Mouse (Mus musculus) MEL (cell line): ENCODE data around the gene Cbfa2t2. TPM values are rescaled to one million over a fixed set of nuclear protein-coding genes. Genes with fewer than 3 reads are reported as not detected.
A peak's percentile ranks its signal among the peaks of the same experiment; 100 is the strongest.

Source experiments
- DNase-seq: peaks from one replicate; pipeline ENCODE4 v3.0.0; 2011; ENCODE audit warnings: low read depth, low spot score
- H3K27ac ChIP-seq: 2 replicates; pipeline ENCODE4 v1.5.1; 2012; ENCODE audit warnings: low read depth, mild to moderate bottlenecking, control low read depth, low read length, moderate library complexity; ENCODE audit not compliant: control insufficient read depth
- H3K27me3 ChIP-seq, 2 experiments: fragments of 150-350 bp in 1 of 2; sonication (generic) in 1 of 2; 2 replicates each; pipeline ENCODE4 v1.6.1; 2012; ENCODE audit warnings: low read length in 2 of 2, mild to moderate bottlenecking in 2 of 2, improper control_type of control experiment in 1 of 2, moderate library complexity in 1 of 2; ENCODE audit not compliant: insufficient read depth in 2 of 2, control insufficient read depth in 1 of 2
- H3K36me3 ChIP-seq, 2 experiments: 2 replicates each; pipeline ENCODE4 v1.6.1; 2012 to 2014; ENCODE audit warnings: low read length in 2 of 2, improper control_type of control experiment in 1 of 2, inconsistent platforms in 1 of 2, mild to moderate bottlenecking in 1 of 2; ENCODE audit not compliant: insufficient read depth in 2 of 2, control insufficient read depth in 1 of 2
- H3K4me1 ChIP-seq, 2 experiments: fragments of 150-350 bp in 1 of 2; sonication (generic) in 1 of 2; 2 replicates each; pipeline ENCODE4 v1.6.1; 2012; ENCODE audit warnings: low read length in 2 of 2, improper control_type of control experiment in 1 of 2, mild to moderate bottlenecking in 1 of 2; ENCODE audit not compliant: insufficient read depth in 2 of 2, control insufficient read depth in 1 of 2
- H3K4me3 ChIP-seq, 2 experiments: fragments of 150-350 bp in 1 of 2; sonication (generic) in 1 of 2; 2 replicates each; pipeline ENCODE4 v1.5.1; 2012; ENCODE audit warnings: low read depth in 2 of 2, low read length in 2 of 2, mild to moderate bottlenecking in 2 of 2, moderate library complexity in 2 of 2, control low read depth in 1 of 2, improper control_type of control experiment in 1 of 2; ENCODE audit not compliant: control insufficient read depth in 1 of 2, insufficient read depth in 1 of 2
- H3K79me2 ChIP-seq: 2 replicates; pipeline ENCODE4 v1.6.1; 2012; ENCODE audit warnings: mild to moderate bottlenecking, low read length, moderate library complexity; ENCODE audit not compliant: control insufficient read depth, poor library complexity, insufficient read depth
- H3K9ac ChIP-seq: 2 replicates; pipeline ENCODE4 v1.6.1; 2012; ENCODE audit warnings: low read depth, mild to moderate bottlenecking, control low read depth, low read length, moderate library complexity; ENCODE audit not compliant: control insufficient read depth, poor library complexity, severe bottlenecking
- H3K9me3 ChIP-seq: fragments of 150-350 bp; sonication (generic); replicated peaks from 2 replicates; pipeline ENCODE4 v1.6.1; 2012; ENCODE audit warnings: mild to moderate bottlenecking, low read length, improper control_type of control experiment, moderate library complexity; ENCODE audit not compliant: insufficient read depth
- BHLHE40 ChIP-seq: IDR thresholded peaks from 2 replicates; pipeline ENCODE4 v1.6.1; 2012; ENCODE audit warnings: low read depth, mild to moderate bottlenecking, inconsistent platforms, low read length, improper control_type of control experiment, borderline replicate concordance
- CHD2 ChIP-seq: IDR thresholded peaks from 2 replicates; pipeline ENCODE4 v1.6.1; 2011; ENCODE audit warnings: low read length, improper control_type of control experiment
- E2F4 ChIP-seq: IDR thresholded peaks from 2 replicates; pipeline ENCODE4 v1.6.1; 2011; ENCODE audit warnings: low read depth, low read length, improper control_type of control experiment, borderline replicate concordance
- ELF1 ChIP-seq: IDR thresholded peaks from 2 replicates; pipeline ENCODE4 v1.6.1; 2014; ENCODE audit warnings: low read depth, mild to moderate bottlenecking, inconsistent platforms, low read length, improper control_type of control experiment, moderate library complexity
- EP300 ChIP-seq, 2 experiments: IDR thresholded peaks; 2 replicates each; pipeline ENCODE4 v1.6.1; 2011; ENCODE audit warnings: improper control_type of control experiment in 2 of 2, low read length in 2 of 2, low read depth in 1 of 2, mild to moderate bottlenecking in 1 of 2
- ETS1 ChIP-seq: IDR thresholded peaks from 2 replicates; pipeline ENCODE4 v1.6.1; 2012; ENCODE audit warnings: low read depth, mild to moderate bottlenecking, inconsistent platforms, low read length, improper control_type of control experiment, moderate library complexity
- MAFK ChIP-seq: IDR thresholded peaks from 2 replicates; pipeline ENCODE4 v1.6.1; 2011; ENCODE audit warnings: low read depth, mild to moderate bottlenecking, low read length, improper control_type of control experiment, borderline replicate concordance
- MAX ChIP-seq: IDR thresholded peaks from 2 replicates; pipeline ENCODE4 v1.6.1; 2011; ENCODE audit warnings: low read length, improper control_type of control experiment
- MAZ ChIP-seq: IDR thresholded peaks from 2 replicates; pipeline ENCODE4 v1.6.1; 2012; ENCODE audit warnings: low read depth, mild to moderate bottlenecking, inconsistent platforms, low read length, improper control_type of control experiment
- MXI1 ChIP-seq: IDR thresholded peaks from 2 replicates; pipeline ENCODE4 v1.6.1; 2011; ENCODE audit warnings: mild to moderate bottlenecking, low read depth, low read length, improper control_type of control experiment
- MYB ChIP-seq: IDR thresholded peaks from 2 replicates; pipeline ENCODE4 v1.6.1; 2011; ENCODE audit warnings: mild to moderate bottlenecking, low read depth, low read length, improper control_type of control experiment
- MYC ChIP-seq: IDR thresholded peaks from 2 replicates; pipeline ENCODE4 v1.6.1; 2011; ENCODE audit warnings: low read depth, mild to moderate bottlenecking, low read length, improper control_type of control experiment, moderate library complexity
- NELFE ChIP-seq: IDR thresholded peaks from 2 replicates; pipeline ENCODE4 v1.6.1; 2011; ENCODE audit warnings: low read depth, low read length, improper control_type of control experiment
- NRF1 ChIP-seq: IDR thresholded peaks from 2 replicates; pipeline ENCODE4 v1.6.1; 2014; ENCODE audit warnings: low read depth, mild to moderate bottlenecking, inconsistent platforms, low read length, improper control_type of control experiment, moderate library complexity; ENCODE audit not compliant: poor library complexity, insufficient read depth, severe bottlenecking
- POLR2A ChIP-seq, 2 experiments: IDR thresholded peaks; 2 replicates each; pipeline ENCODE4 v1.6.1; 2011 to 2012; ENCODE audit warnings: low read length in 2 of 2, mild to moderate bottlenecking in 2 of 2, control low read depth in 1 of 2, improper control_type of control experiment in 1 of 2, low read depth in 1 of 2, moderate library complexity in 1 of 2; ENCODE audit not compliant: control insufficient read depth in 1 of 2, insufficient read depth in 1 of 2, poor library complexity in 1 of 2
- RCOR1 ChIP-seq: IDR thresholded peaks from 2 replicates; pipeline ENCODE4 v1.6.1; 2012; ENCODE audit warnings: low read depth, mild to moderate bottlenecking, inconsistent platforms, low read length, improper control_type of control experiment
- SMC3 ChIP-seq: IDR thresholded peaks from 2 replicates; pipeline ENCODE4 v1.6.1; 2011; ENCODE audit warnings: low read depth, low read length, improper control_type of control experiment
- TAL1 ChIP-seq: IDR thresholded peaks from 2 replicates; pipeline ENCODE4 v1.6.1; 2012; ENCODE audit warnings: mild to moderate bottlenecking, inconsistent platforms, low read length, moderate library complexity, mixed read lengths
- TBP ChIP-seq: IDR thresholded peaks from 2 replicates; pipeline ENCODE4 v1.8.0; 2011; ENCODE audit warnings: low read depth, low read length, improper control_type of control experiment
- TCF12 ChIP-seq: IDR thresholded peaks from 2 replicates; pipeline ENCODE4 v1.6.1; 2014; ENCODE audit warnings: low read depth, mild to moderate bottlenecking, inconsistent platforms, low read length, improper control_type of control experiment, moderate library complexity
- UBTF ChIP-seq: IDR thresholded peaks from 2 replicates; pipeline ENCODE4 v1.6.1; 2012; ENCODE audit warnings: low read depth, mild to moderate bottlenecking, inconsistent platforms, low read length, improper control_type of control experiment, moderate library complexity, borderline replicate concordance; ENCODE audit not compliant: insufficient read depth
- USF1 ChIP-seq: IDR thresholded peaks from 2 replicates; pipeline ENCODE4 v1.6.1; 2014; ENCODE audit warnings: low read depth, mild to moderate bottlenecking, inconsistent platforms, low read length, improper control_type of control experiment, moderate library complexity
- ZKSCAN1 ChIP-seq: IDR thresholded peaks from 2 replicates; pipeline ENCODE4 v1.6.1; 2012; ENCODE audit warnings: low read depth, mild to moderate bottlenecking, inconsistent platforms, low read length, improper control_type of control experiment, moderate library complexity
- ZNF384 ChIP-seq: IDR thresholded peaks from 2 replicates; pipeline ENCODE4 v1.6.1; 2012; ENCODE audit warnings: low read depth, mild to moderate bottlenecking, inconsistent platforms, low read length, improper control_type of control experiment
- polyA plus RNA-seq, 2 experiments: library from polyadenylated mRNA; stranded (reverse) in 1 of 2; unstranded in 1 of 2; fragments of >175 nt in 1 of 2; fragments of >200 nt in 1 of 2; gene quantifications; 2 replicates each; pipeline versions ENCODE4 v1.2.1 to v1.2.4; 2012; ENCODE audit warnings: low replicate concordance in 2 of 2, low read depth in 1 of 2; ENCODE audit not compliant: insufficient read length in 2 of 2, insufficient read depth in 1 of 2, missing spikeins in 1 of 2
- total RNA-seq: library from RNA; depleted of rRNA; stranded (reverse); fragments of 300-350 nt; gene quantifications from 2 replicates; pipeline ENCODE4 v1.2.3, GENCODE M21; 2012

The Cbfa2t2 gene
- total and polyA plus RNA-seq, 3 experiments: 5.9 to 23.1 TPM; not detected in 1

DNA sequence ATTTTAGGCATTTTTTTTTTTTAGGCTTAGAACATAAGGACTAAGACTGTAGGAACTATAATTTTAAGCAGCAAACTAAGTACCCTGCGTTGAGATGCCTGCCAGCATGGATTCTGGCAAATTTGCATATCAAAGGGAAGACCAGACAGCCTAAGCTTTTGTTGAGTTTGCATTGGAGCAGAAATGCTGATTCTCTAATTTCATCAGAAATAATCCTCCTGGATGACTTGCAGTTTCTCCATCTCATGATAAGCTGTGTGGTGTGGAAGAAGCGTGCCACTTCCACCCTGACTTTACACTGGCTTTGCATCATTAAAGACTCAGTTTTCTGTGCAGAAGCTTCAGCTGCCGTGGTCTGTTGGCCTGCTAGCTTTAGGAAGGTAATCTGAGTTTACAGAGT, 96.6 kb downstream of the Cbfa2t2 start:
- H3K4me3 ChIP-seq: no peak overlapping the region
- H3K27ac ChIP-seq: peak overlapping the region; percentile 71
- H3K9ac ChIP-seq: no peak overlapping the region
- no peaks in the 10 kb centered on the region for H3K79me2 ChIP-seq
- H3K9me3 ChIP-seq: no peaks in the 10 kb centered on the region
- peaks cover 17 to 21% of the 10 kb centered on the region in 2 experiments for H3K36me3 ChIP-seq
- DNase-seq: peak; percentile 70
- TF ChIP-seq MYC (no peak), ZNF384 (no peak), MAZ (no peak), TBP (no peak), CHD2 (no peak), E2F4 (no peak), NRF1 (no peak), TCF12 (peak; percentile 39; the same call in 1 of the 2 replicates), ETS1 (peak; percentile 81; the same call in 1 of the 2 replicates), BHLHE40 (peak; percentile 62; the same call in 1 of the 2 replicates), MYB (no peak), RCOR1 (peak; percentile 50; the same call in 1 of the 2 replicates), MAX (no peak), NELFE (no peak), POLR2A (IDR thresholded peaks at IDR 0.05; ENCODE audit: control insufficient read depth in 1 of 2, insufficient read depth in 1 of 2, low read depth in 1 of 2, low read length in 2 of 2, poor library complexity in 1 of 2) (no peak), EP300 (IDR thresholded peaks at IDR 0.05; ENCODE audit: low read depth in 1 of 2, low read length in 2 of 2) (peak in 1 of 2 experiments; percentile 66; a peak in 1 of 4 replicates), ELF1 (no peak), SMC3 (no peak), MAFK (peak; percentile 81; the same call in 1 of the 2 replicates)
- H3K27me3 ChIP-seq: no peaks in the 10 kb centered on the region
- H3K4me1 ChIP-seq: peaks cover 5 to 9% of the 10 kb centered on the region in 2 experiments; a peak in 3 of 4 replicates

DNA sequence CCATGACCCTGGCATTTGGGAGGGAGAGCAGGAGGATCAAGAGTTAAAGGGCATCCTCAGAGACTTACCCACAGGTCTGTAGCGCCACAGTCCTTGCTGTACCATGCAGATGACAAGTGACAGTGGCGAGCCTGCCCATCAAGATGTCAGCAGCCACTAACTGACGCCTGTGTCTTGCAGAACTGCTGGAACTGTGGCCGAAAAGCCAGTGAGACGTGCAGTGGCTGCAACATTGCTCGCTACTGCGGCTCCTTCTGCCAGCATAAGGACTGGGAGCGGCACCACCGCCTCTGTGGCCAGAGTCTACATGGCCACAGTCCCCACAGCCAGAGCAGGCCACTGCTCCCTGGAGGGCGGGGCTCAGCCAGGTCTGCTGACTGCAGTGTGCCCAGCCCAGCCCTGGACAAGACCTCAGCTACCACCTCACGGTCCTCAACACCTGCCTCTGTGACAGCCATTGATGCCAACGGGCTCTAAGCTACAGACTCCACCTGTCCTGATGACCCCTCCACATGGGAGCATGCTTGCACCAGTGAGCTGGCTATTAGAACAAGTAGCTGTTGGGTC, 98.5 kb downstream of the Cbfa2t2 start:
- Histone ChIP-seq H3K9me3 (no peaks in the 10 kb centered on the region), H3K27ac (no peak overlapping the region), H3K36me3 (peaks cover 24 to 26% of the 10 kb centered on the region in 2 experiments), H3K79me2 (no peaks in the 10 kb centered on the region), H3K4me1 (peaks cover 14% of the 10 kb centered on the region in 2 experiments; a peak in 3 of 4 replicates), H3K27me3 (no peaks in the 10 kb centered on the region), H3K4me3 (no peak overlapping the region), H3K9ac (no peak overlapping the region)
- TF ChIP-seq MYC: no peak
- no peak for TF ChIP-seq TBP
- no peak for TF ChIP-seq TAL1
- no peak for TF ChIP-seq USF1
- TF ChIP-seq ELF1: no peak
- no peak for TF ChIP-seq MAFK
- TF ChIP-seq UBTF: no peak
- TF ChIP-seq ETS1: no peak
- TF ChIP-seq ZKSCAN1: no peak
- TF ChIP-seq MXI1: no peak
- no peak for TF ChIP-seq EP300 (IDR thresholded peaks at IDR 0.05; ENCODE audit: low read depth in 1 of 2, low read length in 2 of 2)
- no peak for DNase-seq
